Mouse (Mus musculus) hindbrain, embryonic 14.5 days (tissue): ENCODE measurements around the gene Cyp2f2. TPM values are rescaled to one million over a fixed set of nuclear protein-coding genes. Genes with fewer than 3 reads are reported as not detected.

Experiments
- ATAC-seq: fragments of 200-750 bp; cut with Nextera tagmentation; 2 replicates; pipeline ENCODE4 v1.8.0; 2017; ENCODE audit warnings: moderate number of reproducible peaks, mild to moderate bottlenecking, moderate TSS enrichment, moderate library complexity; ENCODE audit not compliant: low FRiP score
- DNase-seq: peaks from one replicate; pipeline ENCODE4 v3.0.0-alpha.2; 2015; ENCODE audit warnings: low spot score
- H3K27ac ChIP-seq: fragments of 300-500 bp; sonication (generic); 2 replicates; pipeline ENCODE4 v1.5.1; 2014; ENCODE audit warnings: mild to moderate bottlenecking, moderate library complexity
- H3K27me3 ChIP-seq: fragments of 300-500 bp; sonication (generic); 2 replicates; pipeline ENCODE4 v1.6.1; 2014; ENCODE audit warnings: mild to moderate bottlenecking, low read length, mixed read lengths; ENCODE audit not compliant: control insufficient read depth, insufficient read depth
- H3K36me3 ChIP-seq: fragments of 300-500 bp; sonication (generic); replicated peaks from 2 replicates; pipeline ENCODE4 v1.6.1; 2014; ENCODE audit not compliant: control insufficient read depth, insufficient read depth
- H3K4me1 ChIP-seq: fragments of 300-500 bp; sonication (generic); replicated peaks from 2 replicates; pipeline ENCODE4 v1.6.1; 2014; ENCODE audit warnings: antibody characterized with exemption, low read length, mixed read lengths; ENCODE audit not compliant: control insufficient read depth, insufficient read depth
- H3K4me2 ChIP-seq: fragments of 300-500 bp; sonication (generic); replicated peaks from 2 replicates; pipeline ENCODE4 v1.6.1; 2014; ENCODE audit warnings: mild to moderate bottlenecking, moderate library complexity
- H3K4me3 ChIP-seq: fragments of 300-500 bp; sonication (generic); replicated peaks from 2 replicates; pipeline ENCODE4 v1.5.1; 2014; ENCODE audit warnings: mild to moderate bottlenecking, low read length
- H3K9ac ChIP-seq: fragments of 300-500 bp; sonication (generic); 2 replicates; pipeline ENCODE4 v1.6.1; 2014
- H3K9me3 ChIP-seq: fragments of 300-500 bp; sonication (generic); 2 replicates; pipeline ENCODE4 v1.6.1; 2016; ENCODE audit warnings: low read length; ENCODE audit not compliant: control insufficient read depth
- WGBS: fragments of 180-500 bp; shearing (Covaris S2); extraction: QIAGEN DNeasy Blood & Tissue Kit; methylation state at CpG from one replicate; pipeline ENCODE4 v1.1.7; 2014; 5-methylcytosine and 5-hydroxymethylcytosine counted together
- polyA plus RNA-seq: library from polyadenylated mRNA; unstranded; fragments of >200 nt; fragmentation: Nextera tagmentation; extraction: Ambion mirVana; gene quantifications from 2 replicates; pipeline ENCODE4 v1.2.1, GENCODE M21; 2014

Gene Cyp2f2
- polyA plus RNA-seq, 1 experiment from 2014 or later = not detected

- Histone ChIP-seq H3K36me3 (peaks cover 72% of the 10 kb centered on the region), H3K9me3 (no peaks in the 10 kb centered on the region), H3K4me1 (peaks cover 50% of the 10 kb centered on the region), H3K27ac (no peak overlapping the region), H3K9ac (no peak overlapping the region), H3K27me3 (no peaks in the 10 kb centered on the region), H3K4me2 (0 out of 2 replicates have a peak overlapping the region, but pooled peaks have one; percentile 12), H3K4me3 (no peak overlapping the region)
- ATAC-seq = no peak
- DNase-seq = no peak
- 85% methylated on average over 4 of the region's 4 CpGs for WGBS
Observed at GRCm38 (mm10) chr7:27161744-27162143, 42.0 kb downstream of the Cyp2f2 start.

DNA sequence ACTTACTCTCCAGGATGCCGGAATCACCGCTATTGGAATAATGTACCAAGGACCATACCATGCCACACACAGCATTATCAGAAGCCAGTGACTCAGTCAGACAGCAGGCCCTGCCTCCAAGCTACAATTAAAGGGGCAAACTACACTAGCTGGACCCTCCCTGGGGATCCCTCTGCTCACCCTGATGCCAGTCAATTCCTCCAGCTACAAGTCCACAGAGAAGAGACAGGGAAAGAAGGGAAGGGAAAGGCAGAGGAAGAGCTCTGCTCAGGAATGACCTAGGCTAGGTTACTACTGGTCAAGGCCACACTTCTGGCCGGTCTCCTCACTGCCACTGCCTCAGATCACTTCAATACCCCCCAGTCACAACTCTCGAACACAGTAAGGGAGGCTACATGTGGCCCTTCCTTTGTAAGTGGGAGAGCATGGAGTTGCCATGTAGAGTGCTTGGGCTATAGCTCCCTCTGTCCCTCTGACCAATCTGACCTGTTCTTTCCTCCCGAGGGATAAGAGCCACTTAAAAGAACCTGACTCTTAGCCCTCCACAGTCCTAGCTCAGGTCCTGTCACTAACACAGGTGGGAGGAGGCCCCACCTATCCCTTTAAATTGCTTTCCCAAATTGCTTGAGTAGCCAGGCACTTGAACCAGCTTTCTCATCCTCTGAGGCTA is 43.2 kb downstream of the Cyp2f2 start:
- 91% methylated on average over 5 of the region's 5 CpGs for WGBS
- Histone ChIP-seq H3K9ac (peak overlapping the region; percentile 88), H3K4me3 (no peak overlapping the region), H3K4me1 (peaks cover 56% of the 10 kb centered on the region), H3K36me3 (peaks cover 63% of the 10 kb centered on the region), H3K27me3 (no peaks in the 10 kb centered on the region), H3K9me3 (no peaks in the 10 kb centered on the region), H3K4me2 (peak overlapping the region; percentile 64), H3K27ac (no peak overlapping the region)
- ATAC-seq = no peak
- no peak for DNase-seq

DNA sequence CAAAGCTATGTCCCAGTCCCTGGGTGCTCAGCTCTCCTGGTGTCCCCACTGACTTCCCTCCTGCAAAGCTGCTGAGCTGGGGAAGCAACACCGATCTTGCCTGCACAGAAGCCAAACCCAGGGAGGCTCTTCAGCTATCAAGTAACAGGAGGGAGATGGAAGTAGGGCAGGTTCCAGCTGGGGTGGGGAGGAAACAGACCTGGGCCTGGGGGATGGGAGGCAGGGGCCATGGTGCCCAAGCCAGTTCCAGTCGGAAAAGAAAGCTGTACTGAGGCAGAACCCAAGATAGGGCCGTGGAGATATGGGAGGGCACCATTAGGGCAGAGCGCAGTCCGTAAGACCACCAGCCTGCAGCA is 43.7 kb downstream of the Cyp2f2 start:
- H3K4me2 ChIP-seq = peak overlapping the region; percentile 64
- 80% methylated on average over 5 of the region's 5 CpGs for WGBS
- no peak overlapping the region for H3K27ac ChIP-seq
- peaks cover 58% of the 10 kb centered on the region for H3K36me3 ChIP-seq
- peaks cover 56% of the 10 kb centered on the region for H3K4me1 ChIP-seq
- H3K9me3 ChIP-seq = no peaks in the 10 kb centered on the region
- H3K9ac ChIP-seq = peak overlapping the region; percentile 88
- H3K4me3 ChIP-seq = peak overlapping the region; percentile 88; the same call in 1 of the 2 replicates
- ATAC-seq (no peak), DNase-seq (no peak)
- H3K27me3 ChIP-seq = no peaks in the 10 kb centered on the region

GRCm38 (mm10) chr7:27164112-27164947 is 44.6 kb downstream of the Cyp2f2 start:
- 85% methylated on average over 33 of the region's 33 CpGs for WGBS
- Histone ChIP-seq H3K27me3 (no peaks in the 10 kb centered on the region), H3K4me1 (peaks cover 56% of the 10 kb centered on the region), H3K4me2 (peak overlapping the region; percentile 64), H3K9me3 (no peaks in the 10 kb centered on the region), H3K9ac (peak overlapping the region; percentile 88), H3K4me3 (peak overlapping the region; percentile 88), H3K36me3 (peaks cover 51% of the 10 kb centered on the region), H3K27ac (no peak overlapping the region)
- DNase-seq (no peak), ATAC-seq (no peak)

DNA sequence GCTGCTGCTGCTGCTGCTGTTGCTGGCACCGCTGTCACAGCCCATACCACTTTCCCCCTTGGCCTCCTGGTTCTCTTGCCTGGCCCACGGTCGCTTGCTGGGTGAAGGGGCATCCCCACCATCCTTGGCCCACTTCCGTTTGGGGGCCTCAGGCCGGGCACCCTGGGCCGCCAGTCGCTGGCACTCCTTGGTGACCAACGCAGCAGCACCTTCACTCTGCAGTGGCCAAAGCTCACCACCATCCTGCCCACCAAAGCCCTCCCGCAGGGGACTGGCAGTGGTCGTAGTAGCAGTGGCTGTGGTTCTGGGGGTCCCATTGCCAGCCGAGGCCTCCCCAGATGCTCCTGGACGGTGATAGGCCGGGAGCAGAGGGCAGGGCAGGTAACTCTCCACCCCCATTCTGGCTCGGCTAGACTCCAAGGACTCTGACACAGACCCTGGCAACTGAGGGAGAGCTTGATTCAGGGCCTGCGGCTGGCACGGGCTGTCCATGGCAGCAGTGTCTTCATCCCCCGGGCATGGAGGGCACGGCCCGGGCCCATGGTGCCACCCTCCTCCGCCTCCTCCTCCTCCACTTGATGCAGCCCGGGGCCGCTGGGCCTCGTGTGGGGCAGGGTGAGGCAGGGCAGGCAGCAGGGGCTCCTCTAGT is 45.4 kb downstream of the Cyp2f2 start:
- H3K27me3 ChIP-seq = no peaks in the 10 kb centered on the region
- H3K4me2 ChIP-seq = peak overlapping the region; percentile 64
- WGBS = 78% methylated on average over 23 of the region's 23 CpGs
- ATAC-seq = no peak
- H3K9me3 ChIP-seq = no peaks in the 10 kb centered on the region
- H3K9ac ChIP-seq = peak overlapping the region; percentile 88
- peaks cover 50% of the 10 kb centered on the region for H3K36me3 ChIP-seq
- no peak overlapping the region; the same call in 1 of the 2 replicates for H3K27ac ChIP-seq
- peaks cover 52% of the 10 kb centered on the region for H3K4me1 ChIP-seq
- H3K4me3 ChIP-seq = peak overlapping the region; percentile 88
- no peak for DNase-seq

DNA sequence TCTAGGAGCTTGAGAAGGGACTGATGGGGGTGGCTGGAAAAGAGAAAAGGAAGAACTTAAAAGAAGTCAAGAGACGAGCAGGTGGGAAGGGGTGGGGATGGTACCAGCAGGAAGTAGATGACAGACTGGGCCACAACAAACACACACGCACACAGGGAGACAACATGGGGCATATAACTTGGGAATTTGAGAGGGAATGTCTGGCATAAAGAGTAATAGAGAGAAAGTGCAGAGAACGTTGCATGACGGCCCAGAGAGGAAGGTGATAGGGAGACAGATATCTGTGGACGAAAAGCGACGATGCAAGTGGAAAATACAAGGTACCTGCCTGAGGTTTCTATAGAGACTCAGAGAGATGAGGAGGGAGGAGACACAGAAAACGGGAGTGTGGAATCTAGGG is 46.0 kb downstream of the Cyp2f2 start:
- peaks cover 47% of the 10 kb centered on the region for H3K4me1 ChIP-seq
- no peak for DNase-seq
- peak overlapping the region; percentile 88 for H3K4me3 ChIP-seq

DNA sequence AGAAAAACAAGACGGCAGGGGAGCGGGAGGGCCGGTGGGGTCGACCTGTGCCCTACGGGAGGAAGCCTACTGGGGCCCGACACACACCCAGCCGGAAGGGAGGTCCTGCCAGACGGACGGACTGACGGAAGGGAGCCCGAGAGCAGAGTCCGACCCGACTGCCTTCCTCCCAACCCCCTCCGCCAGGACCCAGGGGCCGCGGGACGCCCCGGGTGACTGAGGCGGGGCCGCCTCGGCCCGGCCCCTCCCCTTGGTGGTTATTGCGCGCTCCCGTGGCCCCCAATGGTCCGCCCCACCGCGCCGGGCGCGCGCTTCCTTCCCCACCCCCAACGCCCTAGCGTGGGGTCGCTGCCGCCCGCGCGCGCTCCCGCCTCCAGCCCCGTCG is 46.5 kb downstream of the Cyp2f2 start:
- ATAC-seq (peak; percentile 57), DNase-seq (peak; percentile 79)
- no peaks in the 10 kb centered on the region for H3K9me3 ChIP-seq
- peak overlapping the region; percentile 88 for H3K4me3 ChIP-seq
- H3K27me3 ChIP-seq = no peaks in the 10 kb centered on the region
- H3K4me2 ChIP-seq = peak overlapping the region; percentile 64
- H3K27ac ChIP-seq = peak overlapping the region; percentile 99
- H3K4me1 ChIP-seq = peaks cover 47% of the 10 kb centered on the region
- under 1% methylated on average over 24 of the region's 43 CpGs for WGBS
- peak overlapping the region; percentile 88 for H3K9ac ChIP-seq
- peaks cover 52% of the 10 kb centered on the region for H3K36me3 ChIP-seq

More for the DNA sequence above, 46.0 kb downstream of the Cyp2f2 start:
- 4% methylated on average over 8 of the region's 8 CpGs for WGBS
- Histone ChIP-seq H3K27me3 (no peaks in the 10 kb centered on the region), H3K36me3 (peaks cover 50% of the 10 kb centered on the region), H3K27ac (peak overlapping the region; percentile 99), H3K4me2 (peak overlapping the region; percentile 64), H3K9ac (peak overlapping the region; percentile 88), H3K9me3 (no peaks in the 10 kb centered on the region)
- 0 out of 2 replicates have a peak, but pooled peaks have one; percentile 0 for ATAC-seq

GRCm38 (mm10) chr7:27166614-27167474 is 47.1 kb downstream of the Cyp2f2 start, which contains the start of gene Egln2:
TSS of gene Egln2 (minus strand) at chr7:27166802.
- WGBS = 2% methylated on average over 61 of the region's 61 CpGs
- Histone ChIP-seq H3K4me2 (peak within 1 kb of the TSS; percentile 64), H3K4me1 (peaks cover 43% of the 10 kb centered on the region), H3K27me3 (no peaks in the 10 kb centered on the region), H3K4me3 (peak within 1 kb of the TSS; percentile 88), H3K36me3 (peaks cover 52% of the 10 kb centered on the region), H3K27ac (peak within 1 kb of the TSS; percentile 99), H3K9ac (peak within 1 kb of the TSS; percentile 88), H3K9me3 (no peaks in the 10 kb centered on the region)
- ATAC-seq (peak; percentile 86), DNase-seq (peak; percentile 95)
